In genomic region chr10:81294442-81294841, GRCm38 (mm10) we compare ENCODE assay signal across 8 mouse cellular contexts. TPM values are rescaled to one million over a fixed set of nuclear protein-coding genes. Genes with fewer than 3 reads are reported as not detected.
A peak's percentile ranks its signal among the peaks of the same experiment; 100 is the strongest.
DNase-seq lines count a peak whose midpoint lies in the region; ATAC-seq and TF ChIP-seq lines count a peak whose summit lies in the region.

No protein-coding gene starts in this region.

- peak overlapping the region; percentile 98 for H3K4me2 ChIP-seq in forebrain, embryonic 12.5 days
- peak overlapping the region; percentile 95 for H3K4me2 ChIP-seq in liver, embryonic 13.5 days

- TF ChIP-seq EP300 in ES-Bruce4 (IDR thresholded peaks at IDR 0.05; ENCODE audit: insufficient read depth, low read depth, low read length): no peak

- TF ChIP-seq CTCF in ES-Bruce4 (IDR thresholded peaks at IDR 0.05; ENCODE audit: low read depth, low read length): no peak

- peaks cover 4% of the 10 kb centered on the region for H3K4me1 ChIP-seq in ES-Bruce4 (ENCODE audit: control insufficient read depth, insufficient read depth, low read length)
- peaks cover 37% of the 10 kb centered on the region for H3K4me1 ChIP-seq in forebrain, embryonic 12.5 days
- H3K4me1 ChIP-seq in liver, embryonic 13.5 days (replicated peaks): peaks cover 87% of the 10 kb centered on the region

- TF ChIP-seq POLR2A in ES-Bruce4 (IDR thresholded peaks at IDR 0.05; ENCODE audit: insufficient read depth, low read length): no peak

- ATAC-seq in forebrain, embryonic 12.5 days (ENCODE audit: low FRiP score): no peak
- no peak for ATAC-seq in liver, embryonic 13.5 days (ENCODE audit: low read depth)

- DNase-seq in cerebellum, adult 11 months: peak; percentile 85
- DNase-seq in cerebellum, postnatal 4 days (ENCODE audit: low spot score in 2 of 2): no peak
- no peak for DNase-seq in liver, embryonic 13.5 days
- no peak for DNase-seq in layer of hippocampus, adult 9-10 months (ENCODE audit: low spot score)
- DNase-seq in retina, embryonic 14.5 days (ENCODE audit: low spot score): no peak
- no peak for DNase-seq in adrenal gland, postnatal 10 days

- no peaks in the 10 kb centered on the region for H3K9me3 ChIP-seq in ES-Bruce4 (replicated peaks; ENCODE audit: control insufficient read depth, insufficient read depth, low read length, poor library complexity, severe bottlenecking)
- H3K9me3 ChIP-seq in forebrain, embryonic 12.5 days: no peaks in the 10 kb centered on the region
- H3K9me3 ChIP-seq in liver, embryonic 13.5 days (replicated peaks): no peaks in the 10 kb centered on the region

- no peak overlapping the region for H3K9ac ChIP-seq in ES-Bruce4 (ENCODE audit: low read depth, poor library complexity, severe bottlenecking)
- peak overlapping the region; percentile 82 for H3K9ac ChIP-seq in forebrain, embryonic 12.5 days
- peak overlapping the region; percentile 85 for H3K9ac ChIP-seq in liver, embryonic 13.5 days

- H3K27ac ChIP-seq in ES-Bruce4 (ENCODE audit: insufficient read depth, low read length): no peak overlapping the region
- no peak overlapping the region for H3K27ac ChIP-seq in forebrain, embryonic 12.5 days
- H3K27ac ChIP-seq in liver, embryonic 13.5 days: no peak overlapping the region

- H3K27me3 ChIP-seq in ES-Bruce4 (ENCODE audit: control insufficient read depth, insufficient read depth, low read length, poor library complexity, severe bottlenecking): no peaks in the 10 kb centered on the region
- H3K27me3 ChIP-seq in forebrain, embryonic 12.5 days: peaks cover 21% of the 10 kb centered on the region
- peaks cover 13% of the 10 kb centered on the region for H3K27me3 ChIP-seq in liver, embryonic 13.5 days

- H3K36me3 ChIP-seq in ES-Bruce4 (ENCODE audit: control insufficient read depth, insufficient read depth, low read length, poor library complexity, severe bottlenecking): no peaks in the 10 kb centered on the region
- H3K36me3 ChIP-seq in forebrain, embryonic 12.5 days (replicated peaks): peaks cover 12% of the 10 kb centered on the region; the same call in 1 of the 2 replicates
- H3K36me3 ChIP-seq in liver, embryonic 13.5 days: no peaks in the 10 kb centered on the region

- WGBS in forebrain, embryonic 12.5 days: 79% methylated on average over 8 of the region's 8 CpGs
- WGBS in liver, embryonic 13.5 days (ENCODE audit: insufficient replicate concordance): 26% methylated on average over 8 of the region's 8 CpGs

- H3K4me3 ChIP-seq in ES-Bruce4 (ENCODE audit: low read depth, low read length): 0 out of 2 replicates have a peak overlapping the region, but pooled peaks have one; percentile 8
- peak overlapping the region; percentile 87 for H3K4me3 ChIP-seq in forebrain, embryonic 12.5 days (replicated peaks)
- peak overlapping the region; percentile 76 for H3K4me3 ChIP-seq in liver, embryonic 13.5 days (replicated peaks)

RNA-seq across cellular contexts. Expression of gene Pip5k1c, which starts 1.7 kb away (rescaled TPM):
- polyA plus RNA-seq in ES-Bruce4 (2011; ENCODE audit: insufficient read depth, insufficient read length, low read depth, missing spikeins): 28.3 and 31.5 TPM in 2 replicates
- 84.1 and 98.7 TPM in 2 replicates for polyA plus RNA-seq in forebrain, embryonic 12.5 days (2016; fragmentation: Nextera tagmentation; extraction: Ambion mirVana)
- 13.2 and 16.7 TPM in 2 replicates for polyA plus RNA-seq in liver, embryonic 13.5 days (2015; fragmentation: Nextera tagmentation; extraction: Ambion mirVana)
- total RNA-seq in adrenal gland, postnatal 10 days (2021): 10 to 100 TPM; 39.2 to 48.9 TPM

RNA-seq across cellular contexts. Expression of gene Tjp3, which starts 3.1 kb away (rescaled TPM):
- polyA plus RNA-seq in ES-Bruce4 (2011; ENCODE audit: insufficient read depth, insufficient read length, low read depth, missing spikeins): 41.5 and 42.7 TPM in 2 replicates
- polyA plus RNA-seq in forebrain, embryonic 12.5 days (2016; fragmentation: Nextera tagmentation; extraction: Ambion mirVana): 9.7 and 11.4 TPM in 2 replicates
- polyA plus RNA-seq in liver, embryonic 13.5 days (2015; fragmentation: Nextera tagmentation; extraction: Ambion mirVana): 0.35 and 0.43 TPM in 2 replicates
- total RNA-seq in adrenal gland, postnatal 10 days (2021): 1 to 10 TPM; 1.9 to 3.0 TPM

RNA-seq across cellular contexts. Expression of gene Cactin, which starts 26.5 kb away (rescaled TPM):
- 17.5 and 18.2 TPM in 2 replicates for polyA plus RNA-seq in ES-Bruce4 (2011; ENCODE audit: insufficient read depth, insufficient read length, low read depth, missing spikeins)
- polyA plus RNA-seq in forebrain, embryonic 12.5 days (2016; fragmentation: Nextera tagmentation; extraction: Ambion mirVana): 60.8 and 61.8 TPM in 2 replicates
- polyA plus RNA-seq in liver, embryonic 13.5 days (2015; fragmentation: Nextera tagmentation; extraction: Ambion mirVana): 29.5 and 33.0 TPM in 2 replicates
- total RNA-seq in adrenal gland, postnatal 10 days (2021): 10 to 100 TPM; 29.4 to 35.4 TPM

RNA-seq across cellular contexts. Expression of gene Apba3, which starts 27.7 kb away (rescaled TPM):
- polyA plus RNA-seq in ES-Bruce4 (2011; ENCODE audit: insufficient read depth, insufficient read length, low read depth, missing spikeins): 25.8 and 26.4 TPM in 2 replicates
- 31.1 and 33.3 TPM in 2 replicates for polyA plus RNA-seq in forebrain, embryonic 12.5 days (2016; fragmentation: Nextera tagmentation; extraction: Ambion mirVana)
- polyA plus RNA-seq in liver, embryonic 13.5 days (2015; fragmentation: Nextera tagmentation; extraction: Ambion mirVana): 24.5 and 26.7 TPM in 2 replicates
- 10 to 100 TPM; 79.8 to 83.8 TPM for total RNA-seq in adrenal gland, postnatal 10 days (2021)

RNA-seq across cellular contexts. Expression of gene Mrpl54, which starts 27.7 kb away (rescaled TPM):
- polyA plus RNA-seq in ES-Bruce4 (2011; ENCODE audit: insufficient read depth, insufficient read length, low read depth, missing spikeins): 52.2 and 63.7 TPM in 2 replicates
- polyA plus RNA-seq in forebrain, embryonic 12.5 days (2016; fragmentation: Nextera tagmentation; extraction: Ambion mirVana): 136 and 138 TPM in 2 replicates
- polyA plus RNA-seq in liver, embryonic 13.5 days (2015; fragmentation: Nextera tagmentation; extraction: Ambion mirVana): 130 and 134 TPM in 2 replicates
- 100 to 1,000 TPM; 109 to 111 TPM for total RNA-seq in adrenal gland, postnatal 10 days (2021)

Comparison
In these comparisons a context has a peak if more than half of its experiments do, and no peak if none do; other contexts are left out.
1. H3K4me3 ChIP-seq: peak in every context shown above with its lines; median percentile 87 in forebrain, embryonic 12.5 days; 76 in liver, embryonic 13.5 days; 8 in ES-Bruce4.